Mouse (Mus musculus) hematopoietic stem cell, adult 5-6 weeks (primary cell): ENCODE measurements around the gene Pdxk. TPM values are rescaled to one million over a fixed set of nuclear protein-coding genes. Genes with fewer than 3 reads are reported as not detected.
A peak's percentile ranks its signal among the peaks of the same experiment; 100 is the strongest.

Experiments
- ATAC-seq, 2 experiments: fragments of 125-278 bp in 1 of 2; replicated peaks in 1 of 2; 2 replicates each; pipeline ENCODE4 v1.8.0; 2016 to 2017; ENCODE audit warnings: inconsistent platforms in 2 of 2, mild to moderate bottlenecking in 2 of 2, moderate number of reproducible peaks in 2 of 2, low read depth in 1 of 2, moderate TSS enrichment in 1 of 2; ENCODE audit not compliant: low FRiP score in 2 of 2, poor library complexity in 2 of 2, severe bottlenecking in 2 of 2, insufficient read depth in 1 of 2, low TSS enrichment in 1 of 2
- total RNA-seq: library from RNA; stranded (forward); fragments of 172-1452, 232-1000 nt; gene quantifications from 2 replicates; pipeline ENCODE4 v1.2.3, GENCODE M21; 2017

The Pdxk gene
- total RNA-seq, 1 experiment from 2014 or later: 17.1 TPM

DNA sequence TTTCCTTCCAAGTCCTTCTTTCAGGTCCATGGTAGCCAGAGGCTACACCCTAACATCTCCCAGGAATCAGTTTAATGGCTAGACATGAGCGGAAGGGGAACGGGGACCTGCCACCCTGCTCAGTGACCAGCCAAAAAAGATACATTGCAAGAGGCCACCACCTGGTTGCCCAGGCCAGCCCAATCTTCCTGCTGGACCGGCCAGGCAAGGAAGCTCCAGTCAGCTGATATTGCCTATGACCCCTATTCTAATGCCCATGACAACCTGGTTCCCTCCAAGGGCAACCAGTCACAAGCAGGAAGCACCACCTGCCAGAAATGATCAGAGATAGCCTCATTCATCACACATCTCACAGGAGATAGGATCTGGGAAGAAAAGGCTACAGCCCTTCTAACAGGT, 1.0 kb downstream of the Pdxk start:
- no peak for ATAC-seq

DNA sequence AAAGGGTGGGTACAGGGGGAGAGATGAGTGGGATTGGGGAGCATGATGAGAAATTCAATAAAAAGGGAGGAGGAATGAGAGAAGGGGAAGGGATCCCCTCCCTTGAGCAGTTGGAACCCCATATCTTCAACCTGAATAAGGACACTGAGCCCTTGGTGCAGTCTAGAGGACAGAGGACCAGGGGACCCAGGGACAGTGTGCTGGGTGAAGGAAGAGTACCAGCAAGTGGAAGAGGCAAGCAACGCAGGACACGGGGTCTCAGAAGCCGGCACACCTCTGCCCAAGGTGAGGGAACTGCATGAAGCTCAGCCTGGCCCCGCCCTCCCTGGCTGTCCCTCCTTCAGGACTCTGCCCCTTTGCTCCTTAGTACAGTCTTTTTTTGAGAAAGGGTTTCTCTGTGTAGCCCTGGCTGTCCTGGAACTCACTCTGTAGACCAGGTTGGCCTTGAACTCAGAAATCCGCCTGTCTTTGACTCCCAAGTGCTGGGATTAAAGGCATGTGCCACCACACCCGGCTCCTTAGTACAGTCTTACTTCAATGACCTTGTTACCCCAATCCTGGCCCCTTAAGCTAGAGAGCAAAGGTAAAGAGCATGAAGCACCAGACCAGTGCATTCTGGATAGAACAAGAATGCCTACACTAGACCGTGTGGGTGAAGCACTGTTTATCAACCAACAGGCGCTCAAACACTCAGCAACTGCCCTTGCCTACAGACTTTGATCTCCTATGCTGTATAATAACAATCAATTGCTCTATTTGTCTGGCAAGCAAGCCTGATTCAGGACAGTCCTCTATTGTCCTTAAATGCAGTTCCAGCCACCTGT, 1.6 kb downstream of the Pdxk start:
- no peak for ATAC-seq

DNA sequence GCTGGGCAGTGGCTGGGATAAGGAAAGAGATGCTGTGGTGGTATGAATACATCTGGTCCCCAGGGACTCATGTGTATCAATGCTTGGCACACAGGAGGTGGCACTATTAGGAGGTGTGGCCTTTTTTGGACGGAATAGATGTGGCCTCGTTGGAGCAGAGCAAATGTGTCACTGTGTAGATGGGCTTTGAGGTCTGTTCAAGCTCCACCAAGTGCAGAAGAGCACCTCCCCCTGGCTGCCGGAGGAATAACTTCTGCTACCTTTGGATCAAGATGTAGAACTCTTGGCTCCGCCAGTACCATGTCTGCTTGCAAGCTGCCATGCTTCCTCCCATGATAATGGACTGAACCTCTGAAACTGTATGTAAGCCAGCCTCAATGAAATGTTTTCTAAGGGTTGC, 3.0 kb downstream of the Pdxk start:
- ATAC-seq: no peak

DNA sequence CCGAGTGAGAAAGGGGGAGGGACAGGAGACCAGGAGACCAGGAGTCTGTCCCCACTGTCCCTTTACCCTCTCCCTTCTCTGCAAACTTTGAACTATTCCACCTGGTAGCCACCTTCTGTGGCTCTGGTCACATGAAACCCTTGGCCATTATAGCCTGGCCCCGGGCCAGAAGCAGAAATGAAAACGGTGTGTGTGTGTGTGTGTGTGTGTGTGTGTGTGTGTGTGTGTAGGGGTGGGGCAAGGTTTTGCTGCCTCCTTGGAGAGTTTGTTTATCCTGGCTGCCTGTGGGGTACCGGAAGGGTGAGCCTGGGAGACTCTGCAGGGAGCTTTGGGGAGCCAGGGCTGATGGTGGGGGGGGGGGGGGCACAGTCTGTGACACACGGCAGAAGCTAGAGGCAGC, 4.3 kb downstream of the Pdxk start:
- ATAC-seq: no peak

DNA sequence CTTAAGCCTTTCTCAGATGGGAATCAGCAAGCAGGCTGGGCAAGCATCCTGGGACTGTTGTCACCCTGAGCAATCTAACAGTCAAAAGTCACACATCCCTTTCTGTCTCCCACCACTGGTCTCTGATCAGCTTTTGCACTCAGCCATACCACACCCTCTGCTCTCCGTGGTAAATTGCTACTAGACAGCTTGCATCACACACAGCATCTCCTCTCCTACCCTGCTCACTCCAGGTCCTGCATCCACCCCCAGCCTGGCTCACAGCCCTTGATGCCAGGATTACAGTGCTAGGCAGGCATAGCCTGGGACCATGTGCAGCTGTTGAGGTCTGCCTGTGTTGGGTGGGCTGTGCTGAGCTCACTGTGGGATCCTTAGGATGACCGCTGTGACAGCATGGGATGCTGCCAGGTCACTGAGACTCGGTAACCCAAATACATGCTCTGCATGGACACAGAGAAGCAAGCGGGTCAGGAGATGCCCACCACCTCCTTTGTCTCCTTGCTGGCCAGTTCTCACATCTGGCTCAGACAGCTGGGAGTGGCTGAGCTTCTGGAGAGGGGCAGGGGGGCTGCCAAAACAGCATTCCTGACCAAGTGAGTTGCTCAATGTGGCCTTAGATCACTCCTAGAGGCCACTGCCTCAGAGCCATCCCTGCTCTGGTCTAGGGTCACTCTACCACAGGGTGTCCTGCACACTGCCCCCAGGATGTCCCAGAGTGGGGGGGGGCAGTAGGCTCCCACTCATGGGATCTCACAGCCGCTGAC, 6.2 kb downstream of the Pdxk start:
- peak in 1 of 2 experiments; percentile 11; a peak in 1 of 4 replicates for ATAC-seq

DNA sequence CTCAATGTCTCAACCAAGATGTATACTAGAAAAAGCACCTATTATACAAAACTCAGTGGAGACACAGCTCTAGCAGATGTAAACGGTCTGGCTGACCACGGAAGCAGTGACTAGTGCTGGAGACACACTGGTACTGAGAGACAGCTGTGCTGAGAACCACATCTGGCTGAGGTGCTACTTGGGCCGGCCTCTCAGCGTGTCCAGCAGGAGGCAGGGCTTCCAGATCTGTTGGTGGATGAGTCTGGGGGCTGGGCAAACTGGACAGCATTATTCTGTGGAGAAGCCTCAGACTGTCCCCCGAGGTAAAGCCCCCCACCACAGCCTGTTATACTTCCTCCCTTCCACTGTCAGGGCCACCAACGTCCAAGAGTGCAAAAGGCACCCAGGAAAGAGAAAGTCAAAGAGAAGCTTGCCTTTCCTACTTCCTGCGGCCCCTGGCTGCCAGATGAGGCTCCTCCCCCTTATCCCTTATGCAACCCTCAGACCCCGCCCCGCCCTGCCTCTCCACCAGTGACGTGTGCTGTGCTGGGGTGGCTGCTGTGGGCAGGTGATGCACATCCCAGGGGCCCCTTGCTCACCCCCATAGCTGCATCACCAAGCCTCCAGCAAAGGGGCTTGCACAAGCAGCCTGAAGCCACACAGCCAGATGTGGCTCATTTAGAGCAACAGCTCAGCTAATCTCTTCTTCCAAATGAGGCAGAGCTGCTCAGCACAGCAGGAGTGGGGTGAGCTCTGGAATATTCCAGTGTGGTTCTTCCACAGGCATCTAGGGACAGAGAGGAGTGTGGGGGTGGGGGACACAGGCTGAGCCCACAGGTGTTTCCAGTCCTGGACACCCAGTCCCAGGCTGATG, 7.1 kb downstream of the Pdxk start:
- peak; percentile 76 to 81 for ATAC-seq

DNA sequence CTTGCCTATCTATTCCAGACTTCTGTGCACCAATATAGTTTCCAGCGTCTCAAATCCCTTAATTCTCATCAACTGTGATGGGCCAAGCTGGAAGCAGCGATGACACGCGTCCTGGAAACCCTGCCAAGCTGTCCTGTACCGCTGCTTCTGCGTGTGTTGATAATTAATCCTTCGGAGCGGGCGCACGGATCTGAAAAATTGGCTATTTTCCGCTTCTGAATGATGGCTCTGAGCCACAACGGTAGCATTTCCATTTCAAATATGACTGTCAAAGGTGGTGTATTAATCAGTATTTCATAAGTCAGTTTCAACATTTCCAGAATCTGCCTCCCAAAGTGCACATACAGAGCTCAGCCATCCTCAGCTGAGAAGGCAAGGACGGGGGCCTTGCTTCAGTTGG, 8.1 kb downstream of the Pdxk start:
- ATAC-seq: no peak

DNA sequence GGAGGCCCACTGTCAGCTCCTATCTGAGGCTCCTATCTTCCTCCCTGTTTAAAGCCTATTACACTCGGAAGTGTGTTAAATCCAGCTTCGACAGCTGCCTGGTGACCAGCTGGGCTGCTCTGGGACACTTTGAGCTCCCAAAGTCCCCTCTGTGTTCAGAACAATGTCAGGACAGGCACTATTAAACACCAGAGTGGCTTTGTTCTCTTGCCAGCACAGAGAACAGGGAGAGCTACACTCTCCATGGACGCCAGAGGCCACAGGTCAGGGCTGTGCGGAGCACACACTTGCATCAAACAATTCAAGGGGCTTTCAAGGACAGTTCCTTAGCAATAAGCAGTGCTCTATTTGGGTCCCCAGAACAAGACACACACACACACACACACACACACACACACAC, 12.1 kb downstream of the Pdxk start:
- no peak for ATAC-seq

DNA sequence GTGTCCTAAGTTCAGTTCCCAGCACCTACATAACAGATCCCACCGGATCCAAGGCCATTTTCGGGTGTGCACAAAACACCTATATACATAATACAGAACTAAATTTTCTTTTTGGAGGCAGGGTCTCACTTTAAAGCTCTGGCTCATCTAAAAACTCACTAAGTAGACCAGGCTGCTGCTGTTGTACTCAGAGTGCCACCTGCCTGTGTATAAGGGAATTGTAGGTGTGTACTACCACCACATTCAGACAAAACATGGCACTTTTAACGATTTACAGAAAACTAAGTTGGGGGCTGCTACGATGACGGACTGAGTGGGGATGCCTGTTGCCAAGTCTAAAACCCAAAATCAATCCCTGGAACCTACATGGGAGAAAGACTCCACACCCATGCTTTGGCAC, 14.0 kb downstream of the Pdxk start:
- no peak for ATAC-seq

DNA sequence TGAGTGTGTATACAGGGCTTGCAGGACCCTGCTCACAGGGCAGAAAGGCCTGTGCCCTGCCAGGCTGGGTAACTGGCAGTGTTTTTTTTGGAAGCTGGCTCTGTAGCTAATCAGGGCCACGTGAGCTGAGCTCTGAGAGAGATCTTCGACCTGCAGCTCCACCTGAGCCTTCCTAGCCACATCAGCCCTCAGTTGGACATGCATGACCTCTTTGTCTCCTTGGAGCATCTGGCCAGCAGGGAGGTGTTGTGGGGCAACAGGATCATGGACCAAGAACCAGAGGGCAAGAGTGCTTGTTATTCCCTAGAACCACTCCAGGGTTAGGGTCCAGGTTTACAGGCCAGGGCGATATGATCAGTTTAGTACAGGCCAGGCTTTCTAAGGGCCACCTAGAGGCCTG, 17.4 kb downstream of the Pdxk start:
- ATAC-seq: no peak

DNA sequence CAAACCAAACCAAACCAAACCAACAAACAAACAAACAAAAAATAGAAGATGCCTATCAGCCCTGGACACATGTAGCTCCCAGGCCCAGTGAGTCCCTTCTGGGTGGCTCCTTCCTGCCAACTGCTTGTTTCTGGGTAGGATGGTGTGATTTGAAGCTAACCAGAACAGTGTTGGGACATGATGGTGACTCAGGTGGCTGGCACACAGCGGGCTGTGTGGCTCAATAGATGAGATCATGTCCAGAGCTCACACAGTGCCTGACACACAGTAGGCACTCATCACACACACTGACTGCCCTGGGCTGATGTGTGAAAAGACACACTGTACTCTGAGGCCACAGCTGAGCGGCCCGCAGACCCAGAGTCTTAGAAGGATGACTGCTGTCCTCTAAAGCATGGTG, 18.6 kb downstream of the Pdxk start:
- no peak for ATAC-seq

DNA sequence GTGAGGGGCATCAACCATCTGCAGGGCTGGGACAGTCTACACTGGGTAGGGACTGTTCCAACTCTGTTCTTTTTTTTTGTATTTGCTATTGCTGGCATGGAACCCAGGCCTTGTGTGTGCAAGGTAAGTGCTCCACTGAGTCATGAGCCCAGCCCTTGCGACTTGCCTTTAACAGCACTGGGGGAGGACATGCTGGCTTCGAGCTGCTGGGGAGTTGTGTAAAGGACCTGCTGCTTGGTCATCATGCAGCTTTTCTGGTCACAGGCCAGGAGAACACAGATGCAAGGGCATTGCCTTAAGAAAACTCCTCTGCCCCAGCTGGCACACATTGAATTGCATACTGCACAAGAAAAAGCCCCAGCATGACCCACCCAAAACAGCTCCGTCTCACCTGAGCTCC, 22.5 kb downstream of the Pdxk start:
- ATAC-seq: no peak

DNA sequence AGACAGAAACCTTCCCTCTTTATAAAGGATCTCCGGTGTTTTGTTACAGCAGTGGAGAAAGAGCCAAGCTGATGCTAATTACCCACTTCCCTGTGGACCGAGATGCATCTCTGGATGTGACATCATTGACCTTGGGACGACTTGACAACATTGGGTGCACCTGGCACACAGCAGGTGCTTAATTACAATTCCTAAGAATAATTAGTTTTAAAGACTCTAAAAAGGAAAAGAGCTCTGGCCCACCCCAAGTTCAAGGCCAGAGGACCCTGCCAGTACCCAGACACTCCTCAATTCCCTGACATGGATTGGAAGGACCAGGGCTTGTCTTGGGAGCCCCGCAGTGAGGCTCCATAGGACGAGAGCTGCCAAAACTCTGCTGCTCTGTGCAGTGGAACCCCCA, 23.2 kb downstream of the Pdxk start:
- no peak for ATAC-seq

DNA sequence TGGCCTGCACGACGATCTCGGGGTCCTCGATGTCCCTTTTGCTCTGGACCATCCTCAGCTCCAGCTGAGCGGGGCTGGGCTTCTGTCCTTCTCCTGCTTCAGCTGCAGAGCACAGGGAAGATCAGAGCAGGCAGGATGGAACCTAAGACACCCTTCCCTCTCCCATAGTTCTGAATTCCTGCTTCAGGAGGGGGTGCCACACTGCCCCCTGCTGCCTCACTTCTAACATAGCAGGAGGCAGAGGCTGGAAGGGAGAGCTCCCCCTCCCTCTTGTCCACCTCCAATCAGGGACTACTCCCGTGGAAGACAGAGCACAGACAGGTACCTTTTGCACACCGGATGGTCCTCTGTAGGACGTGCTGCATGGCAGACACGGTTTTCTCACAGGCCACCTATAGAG, 24.0 kb downstream of the Pdxk start:
- ATAC-seq: peak; percentile 10 to 50; a peak in 2 of 4 replicates

DNA sequence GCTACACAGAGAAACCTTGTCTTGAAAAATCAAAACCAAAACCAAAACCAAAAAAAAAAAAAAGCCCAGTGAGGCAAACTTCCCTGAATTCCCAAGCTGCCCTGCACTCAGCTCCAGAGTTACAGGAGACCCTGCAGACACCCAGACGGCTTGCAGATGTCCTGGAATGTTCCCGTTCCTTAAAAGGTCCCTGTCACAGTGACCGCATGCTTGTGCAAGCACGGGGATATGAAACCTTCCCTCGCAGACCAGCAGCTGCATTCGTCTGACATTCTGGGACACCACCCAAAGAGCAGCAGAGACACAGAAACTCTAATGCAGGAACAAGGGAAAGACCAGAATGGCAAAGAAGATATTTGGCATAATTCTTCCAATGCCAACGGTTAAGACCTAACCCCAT, 24.8 kb downstream of the Pdxk start:
- ATAC-seq: no peak

DNA sequence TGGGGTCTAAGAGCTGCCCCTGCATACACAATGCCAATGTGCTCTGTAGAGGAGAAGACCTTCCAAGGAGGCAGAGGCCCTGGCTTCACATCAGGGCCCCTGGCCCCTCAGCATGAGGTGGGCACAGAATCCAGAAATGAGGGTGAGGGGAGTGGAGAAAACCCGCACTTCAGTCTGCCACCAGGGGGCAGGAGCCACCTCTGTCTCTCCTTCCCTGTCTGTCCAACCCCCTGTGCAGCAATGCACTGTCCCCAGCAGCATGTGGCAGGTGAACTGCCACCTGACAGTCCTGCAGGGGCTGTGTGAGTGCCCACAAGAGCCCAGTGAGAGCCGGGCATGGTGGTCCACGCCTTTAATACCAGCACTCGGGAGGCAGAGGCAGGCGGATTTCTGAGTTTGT, 25.2 kb downstream of the Pdxk start:
- no peak for ATAC-seq

DNA sequence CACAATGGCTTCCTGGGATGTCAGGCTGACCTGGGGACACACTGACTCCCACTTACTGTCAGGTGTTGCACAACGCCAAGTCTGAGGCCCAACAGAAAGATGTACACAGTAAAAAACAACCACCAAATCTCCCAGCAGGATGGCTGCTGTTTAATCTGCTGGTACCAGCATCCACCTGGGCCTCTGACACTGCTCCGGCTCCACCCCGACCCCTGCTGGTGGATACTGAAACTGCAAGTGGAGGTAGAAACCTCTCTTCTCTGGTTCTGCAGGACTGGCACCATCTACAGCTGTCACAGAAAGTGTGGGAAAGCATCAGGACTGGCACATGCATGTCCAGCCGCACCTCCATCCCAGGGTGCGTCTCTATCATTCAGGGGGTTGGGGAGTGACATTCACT, 26.7 kb downstream of the Pdxk start:
- ATAC-seq: peak; percentile 41 to 57; a peak in 3 of 4 replicates

DNA sequence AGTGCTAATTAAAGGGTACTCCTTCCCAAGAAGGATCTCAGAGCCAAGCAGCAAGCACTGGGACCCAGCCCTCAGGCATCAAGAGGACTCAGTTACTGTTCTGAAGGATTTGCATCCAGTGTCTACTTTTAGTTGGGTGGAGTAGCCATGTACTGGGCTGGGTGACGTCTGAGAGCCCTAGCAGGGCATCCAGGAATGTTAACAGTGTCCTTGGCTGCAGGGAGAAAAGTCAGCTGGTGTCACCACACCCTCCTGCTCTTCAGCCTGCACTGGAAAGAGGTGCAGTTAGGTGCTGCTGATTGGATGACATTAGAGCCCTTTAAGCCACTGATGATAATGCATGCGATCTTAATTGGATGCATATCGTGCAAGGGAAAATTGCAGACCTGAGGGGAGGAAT, 31.9 kb downstream of the Pdxk start:
- ATAC-seq: no peak
